Mouse (Mus musculus) retina, postnatal 1 day (tissue): ENCODE results near the gene Slc10a7.
A peak's percentile ranks its signal among the peaks of the same experiment; 100 is the strongest.
"Not testable (repeated sequence)": the region's sequence is repeated elsewhere in the genome, so short reads cannot be mapped to it uniquely, and the experiment has no call there.

Experiments
- DNase-seq: peaks from one replicate; pipeline ENCODE4 v3.0.0-alpha.2; 2012

Slc10a7 gene

GRCm38 (mm10) chr8:78509273-78510031 lies at the start of gene Slc10a7:
Gene Slc10a7 (plus strand): TSS chr8:78509346.
- DNase-seq, result peak; percentile 92

- DNase-seq, result no peak
Measured at GRCm38 (mm10) chr8:78463941-78464340, 45.2 kb upstream of the Slc10a7 start.

DNA sequence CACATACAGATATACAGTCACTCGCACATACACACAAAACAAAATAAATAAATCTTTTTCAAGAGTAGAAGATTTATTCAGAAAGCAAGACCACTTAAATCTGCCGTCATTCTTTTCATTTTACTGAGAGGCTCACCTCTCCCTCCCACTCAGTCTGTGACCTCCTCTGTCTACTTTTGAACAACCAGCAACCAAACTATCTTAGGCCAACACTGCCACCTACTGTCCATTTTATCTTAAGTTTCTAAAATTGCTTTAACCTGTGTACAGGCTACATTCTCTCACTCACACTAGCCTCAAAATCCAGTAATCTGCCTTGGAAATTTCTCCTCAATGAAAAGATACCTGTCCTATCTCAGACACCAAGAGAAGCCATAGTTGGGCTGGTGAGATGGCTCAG lies 41.3 kb upstream of the Slc10a7 start:
- DNase-seq, result peak; percentile 38

GRCm38 (mm10) chr8:78477051-78477829 lies 31.9 kb upstream of the Slc10a7 start:
- DNase-seq, result peak; percentile 63

DNA sequence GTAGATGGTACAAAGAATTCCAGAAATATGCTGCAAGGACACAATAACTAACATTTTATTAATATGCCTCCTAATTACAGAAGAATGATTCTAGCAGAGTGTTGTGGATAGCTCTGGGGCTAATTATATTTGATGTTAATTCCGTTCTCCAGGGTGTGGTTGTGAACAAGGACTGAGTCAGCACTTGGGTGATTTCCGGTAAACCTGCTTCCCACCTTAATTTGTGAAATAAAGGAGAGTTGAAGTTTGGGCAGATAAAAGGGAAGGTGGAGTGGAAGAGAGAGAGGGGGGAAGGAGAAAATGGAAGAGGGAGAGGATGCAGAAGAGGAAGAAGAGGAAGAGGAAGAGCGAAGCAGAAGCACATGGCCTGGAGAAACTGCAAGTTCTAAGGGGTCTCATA lies 19.4 kb upstream of the Slc10a7 start:
- DNase-seq, result no peak

DNA sequence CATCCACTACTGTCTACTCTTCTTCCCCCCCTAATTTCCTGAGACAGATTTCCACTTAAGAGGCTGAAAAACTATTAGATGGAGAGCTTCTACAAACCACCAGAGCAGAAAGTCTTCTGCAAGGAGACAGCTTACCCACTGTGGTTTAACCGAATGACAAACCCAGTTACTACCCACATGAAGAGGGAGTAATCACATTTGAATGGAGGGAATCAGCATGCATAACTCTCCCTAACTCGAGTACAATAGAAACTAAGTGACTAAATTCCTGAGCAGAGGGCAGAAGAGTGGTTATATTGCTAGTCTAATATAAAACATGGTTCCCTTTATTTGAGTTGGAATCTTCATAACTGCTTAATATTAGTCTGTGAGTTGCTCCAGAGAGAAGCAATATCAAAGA lies 16.1 kb upstream of the Slc10a7 start:
- DNase-seq, result no peak

DNA sequence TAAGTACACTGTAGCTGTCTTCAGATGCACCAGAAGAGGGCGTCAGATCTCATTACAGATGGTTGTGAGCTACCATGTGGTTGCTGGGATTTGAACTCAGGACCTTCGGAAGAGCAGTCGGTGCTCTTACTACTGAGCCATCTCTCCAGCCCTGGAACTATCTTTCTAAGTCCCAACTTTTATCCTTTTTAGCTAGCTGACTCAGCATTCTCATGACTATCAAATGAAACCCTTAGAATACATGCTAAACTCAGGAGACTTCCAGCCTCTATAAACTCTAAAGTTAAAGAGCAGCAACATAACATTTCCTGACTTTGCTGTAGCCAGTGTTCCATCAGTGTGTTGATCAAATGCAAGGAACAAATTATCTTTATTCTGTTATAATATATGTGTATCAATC lies 12.9 kb upstream of the Slc10a7 start:
- not testable (repeated sequence) for DNase-seq

- DNase-seq, result no peak
Measured at GRCm38 (mm10) chr8:78502706-78503105, 6.4 kb upstream of the Slc10a7 start.

- DNase-seq, result peak; percentile 73
Measured at GRCm38 (mm10) chr8:78507979-78508718, 997 bp upstream of the Slc10a7 start.

DNA sequence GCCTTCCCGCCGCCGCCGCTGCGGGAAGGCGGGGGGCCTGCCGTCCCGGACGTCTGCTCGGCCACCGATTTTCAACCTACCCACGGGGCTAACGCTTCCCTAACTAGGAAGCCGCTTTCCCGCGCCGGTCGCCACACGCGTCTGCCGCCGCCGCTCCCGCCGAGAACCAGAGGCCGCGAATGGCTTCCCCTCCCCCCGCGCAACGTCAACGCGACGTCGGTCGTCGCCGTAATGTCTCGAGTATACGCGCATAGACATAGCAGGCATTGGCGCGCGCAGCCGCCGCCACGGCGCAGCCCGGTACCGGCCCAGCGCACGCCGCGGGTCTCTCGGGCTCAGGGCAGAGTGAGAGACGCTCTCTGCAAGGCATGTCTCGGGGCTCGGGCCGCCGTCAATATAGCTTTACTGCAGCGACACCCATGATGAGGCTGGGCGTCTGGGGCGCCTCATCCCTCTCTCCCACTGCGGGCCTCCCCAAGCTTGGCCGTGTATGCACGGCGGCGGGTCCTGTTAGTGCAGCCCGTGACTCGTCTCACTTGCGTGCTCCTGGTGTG lies 350 bp upstream of the Slc10a7 start, which contains the start of gene Rbmxl1:
Gene Rbmxl1, minus strand, starts transcription at position 180 of the 554 bp plus-strand sequence.
- DNase-seq, result peak; percentile 93

- DNase-seq, result peak; percentile 22
Measured at GRCm38 (mm10) chr8:78510094-78510493, 948 bp downstream of the Slc10a7 start.

DNA sequence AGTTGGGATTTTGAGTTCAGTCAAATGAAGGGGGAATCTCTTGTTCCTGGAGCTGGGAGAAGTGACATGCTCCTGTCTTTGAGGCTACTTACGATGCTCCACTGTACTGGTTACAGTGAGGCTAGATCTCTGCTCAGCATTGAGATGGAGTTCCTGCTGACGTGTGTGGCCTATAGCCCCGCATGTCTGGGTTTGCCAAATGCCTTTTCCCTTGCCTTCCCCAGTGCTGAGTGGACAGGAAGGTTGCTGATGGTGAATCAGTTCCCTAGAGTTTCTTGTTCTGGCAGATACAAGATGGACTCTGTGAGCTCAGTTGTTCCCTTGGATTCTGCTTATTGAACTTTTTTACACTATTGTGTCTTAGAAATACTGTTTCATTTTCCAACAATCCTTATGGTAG lies 1.8 kb downstream of the Slc10a7 start:
- DNase-seq, result no peak

GRCm38 (mm10) chr8:78513106-78513505 lies 4.0 kb downstream of the Slc10a7 start:
- DNase-seq, result no peak

DNA sequence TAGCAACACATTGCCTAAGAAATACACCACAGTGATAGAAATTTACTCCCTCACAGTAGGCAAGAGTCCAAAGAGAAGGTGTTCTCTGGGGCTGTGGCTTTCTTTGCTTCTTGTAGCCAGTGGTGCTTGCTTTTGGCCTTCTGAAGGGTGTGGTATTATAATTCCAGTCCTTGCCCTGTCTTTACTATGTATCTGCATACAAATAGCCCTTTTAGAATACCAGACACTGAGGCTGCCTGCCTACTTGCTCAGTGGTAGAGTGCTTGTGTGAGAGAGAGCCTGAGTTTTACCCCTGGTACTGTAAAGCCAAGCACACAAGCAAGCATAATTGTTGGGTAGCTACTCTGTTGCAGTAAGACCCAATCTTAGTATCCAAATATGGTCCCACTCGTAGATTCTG lies 5.6 kb downstream of the Slc10a7 start:
- no peak for DNase-seq

DNA sequence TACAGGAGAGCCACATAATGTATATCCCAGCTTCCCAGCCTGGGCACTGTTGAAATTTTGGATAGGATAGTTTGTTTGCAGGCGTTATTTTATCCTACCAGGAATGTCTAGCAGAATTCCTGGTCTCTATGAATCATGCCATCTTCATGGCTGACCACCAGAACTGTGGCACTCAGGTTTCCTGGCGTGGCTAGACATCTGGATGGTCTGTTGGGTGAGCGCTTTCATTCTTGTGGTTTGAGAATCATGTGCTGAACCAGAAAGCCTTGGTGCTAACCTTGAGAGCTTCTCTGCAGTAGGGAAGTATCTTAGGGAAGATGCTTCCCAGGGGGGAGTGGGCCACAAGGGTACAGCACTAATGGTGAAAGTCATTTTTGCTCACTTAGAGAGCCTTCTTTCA lies 6.0 kb downstream of the Slc10a7 start:
- no peak for DNase-seq

GRCm38 (mm10) chr8:78533981-78534380 lies 24.8 kb downstream of the Slc10a7 start:
- no peak for DNase-seq

GRCm38 (mm10) chr8:78536716-78537115 lies 27.6 kb downstream of the Slc10a7 start:
- no peak for DNase-seq

- DNase-seq, result no peak
Measured at GRCm38 (mm10) chr8:78537795-78538194, 28.6 kb downstream of the Slc10a7 start.

GRCm38 (mm10) chr8:78542670-78543069 lies 33.5 kb downstream of the Slc10a7 start:
- DNase-seq, result not testable (repeated sequence)

DNA sequence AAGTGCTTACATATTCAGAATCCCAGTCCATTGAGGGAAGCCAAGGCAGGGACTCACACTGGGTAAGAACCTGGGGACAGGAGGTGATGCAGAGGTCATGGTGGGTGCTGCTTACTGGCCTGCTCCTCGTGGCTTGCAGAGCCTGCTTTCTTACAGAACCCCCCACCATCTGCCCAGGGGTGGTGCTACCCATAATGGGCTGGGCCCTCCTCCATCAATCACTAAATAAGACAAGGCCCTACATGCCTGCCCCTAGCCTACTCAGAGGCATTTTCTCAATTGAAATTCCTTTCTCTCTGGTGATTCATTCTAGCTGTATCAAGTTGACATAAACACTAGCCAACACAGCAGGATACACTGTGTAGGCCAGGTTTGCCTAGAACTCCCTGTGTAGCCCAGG lies 34.5 kb downstream of the Slc10a7 start:
- no peak for DNase-seq

DNA sequence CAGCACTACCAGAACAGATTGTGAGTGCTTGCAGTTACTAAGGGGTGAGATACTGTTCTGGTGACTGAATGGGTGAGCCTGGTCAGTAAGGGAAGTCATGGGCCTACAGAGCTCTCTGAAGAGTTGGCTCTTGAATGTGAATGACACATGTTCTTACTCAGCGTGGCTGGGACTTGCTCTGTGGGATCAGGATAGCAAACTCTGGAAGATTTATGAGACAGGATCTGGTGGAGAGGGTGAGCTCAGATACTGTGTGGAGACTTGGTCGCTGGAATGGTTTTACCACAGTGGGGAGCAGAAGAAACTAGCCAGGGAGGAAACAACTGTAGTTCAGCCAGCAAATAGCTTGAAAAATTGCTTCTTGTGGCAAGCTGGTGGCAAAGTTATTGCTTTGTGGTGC lies 35.4 kb downstream of the Slc10a7 start:
- no peak for DNase-seq

GRCm38 (mm10) chr8:78545153-78545817 lies 36.1 kb downstream of the Slc10a7 start:
- DNase-seq, result not testable (repeated sequence)
